Mouse (Mus musculus): Measurements from ENCODE around the gene Rpl18.

Gene Rpl18

GRCm38 (mm10) chr7:45705873-45706281 lies 9.4 kb upstream of the Rpl18 start:
- TF ChIP-seq GATA4 (IDR thresholded peaks at IDR 0.05; ENCODE audit: insufficient replicate concordance, low read length) = no peak

- TF ChIP-seq GATA4 (IDR thresholded peaks at IDR 0.05; ENCODE audit: insufficient replicate concordance, low read length) = no peak
Measured at GRCm38 (mm10) chr7:45706721-45707241, 8.5 kb upstream of the Rpl18 start.

- no peak; the same call in 1 of the 2 replicates for TF ChIP-seq GATA4 (IDR thresholded peaks at IDR 0.05; ENCODE audit: insufficient replicate concordance, low read length)
Measured at GRCm38 (mm10) chr7:45707375-45707967, 7.8 kb upstream of the Rpl18 start.

- no peak for TF ChIP-seq GATA4 (IDR thresholded peaks at IDR 0.05; ENCODE audit: insufficient replicate concordance, low read length)
Measured at GRCm38 (mm10) chr7:45708221-45708761, 7.0 kb upstream of the Rpl18 start.

- no peak for TF ChIP-seq GATA4 (IDR thresholded peaks at IDR 0.05; ENCODE audit: insufficient replicate concordance, low read length)
Measured at GRCm38 (mm10) chr7:45709036-45709435, 6.2 kb upstream of the Rpl18 start.

GRCm38 (mm10) chr7:45709677-45710355 lies 5.4 kb upstream of the Rpl18 start:
- TF ChIP-seq GATA4 (IDR thresholded peaks at IDR 0.05; ENCODE audit: insufficient replicate concordance, low read length) = no peak

GRCm38 (mm10) chr7:45710477-45711191 lies 4.6 kb upstream of the Rpl18 start:
- TF ChIP-seq GATA4 (IDR thresholded peaks at IDR 0.05; ENCODE audit: insufficient replicate concordance, low read length) = no peak

GRCm38 (mm10) chr7:45711316-45712021 lies 3.8 kb upstream of the Rpl18 start:
- TF ChIP-seq GATA4 (IDR thresholded peaks at IDR 0.05; ENCODE audit: insufficient replicate concordance, low read length) = no peak

GRCm38 (mm10) chr7:45712022-45712757 lies 3.1 kb upstream of the Rpl18 start:
- peak; percentile 33; the same call in 1 of the 2 replicates for TF ChIP-seq GATA4 (IDR thresholded peaks at IDR 0.05; ENCODE audit: insufficient replicate concordance, low read length)

GRCm38 (mm10) chr7:45713396-45713795 lies 1.9 kb upstream of the Rpl18 start:
- no peak for TF ChIP-seq GATA4 (IDR thresholded peaks at IDR 0.05; ENCODE audit: insufficient replicate concordance, low read length)

- TF ChIP-seq GATA4 (IDR thresholded peaks at IDR 0.05; ENCODE audit: insufficient replicate concordance, low read length) = no peak
Measured at GRCm38 (mm10) chr7:45713881-45714520, 1.3 kb upstream of the Rpl18 start.

GRCm38 (mm10) chr7:45714630-45715089 lies 597 bp upstream of the Rpl18 start:
- no peak for TF ChIP-seq GATA4 (IDR thresholded peaks at IDR 0.05; ENCODE audit: insufficient replicate concordance, low read length)

GRCm38 (mm10) chr7:45715741-45716459 lies 643 bp downstream of the Rpl18 start:
- no peak for TF ChIP-seq GATA4 (IDR thresholded peaks at IDR 0.05; ENCODE audit: insufficient replicate concordance, low read length)
